Mouse (Mus musculus) hindbrain, embryonic 15.5 days (tissue): Measurements from ENCODE around the gene Zswim2. TPM values are rescaled to one million over a fixed set of nuclear protein-coding genes. Genes with fewer than 3 reads are reported as not detected.

ENCODE experiments used
- ATAC-seq: fragments of 200-750 bp; cut with Nextera tagmentation; 2 replicates; pipeline ENCODE4 v1.8.0; 2017; ENCODE audit warnings: low read depth, moderate number of reproducible peaks, moderate TSS enrichment; ENCODE audit not compliant: low FRiP score
- H3K27ac ChIP-seq: fragments of 300-500 bp; sonication (generic); replicated peaks from 2 replicates; pipeline ENCODE4 v1.5.1; 2015; ENCODE audit warnings: mild to moderate bottlenecking, inconsistent platforms
- H3K27me3 ChIP-seq: fragments of 300-500 bp; sonication (generic); 2 replicates; pipeline ENCODE4 v1.6.1; 2015; ENCODE audit warnings: control low read depth, inconsistent platforms
- H3K36me3 ChIP-seq: fragments of 300-500 bp; sonication (generic); 2 replicates; pipeline ENCODE4 v1.6.1; 2015; ENCODE audit warnings: control low read depth, inconsistent platforms
- H3K4me1 ChIP-seq: fragments of 300-500 bp; sonication (generic); replicated peaks from 2 replicates; pipeline ENCODE4 v1.6.1; 2015; ENCODE audit warnings: control low read depth, inconsistent platforms
- H3K4me2 ChIP-seq: fragments of 300-500 bp; sonication (generic); 2 replicates; pipeline ENCODE4 v1.6.1; 2015; ENCODE audit warnings: moderate library complexity, mild to moderate bottlenecking, inconsistent platforms
- H3K4me3 ChIP-seq: fragments of 300-500 bp; sonication (generic); 2 replicates; pipeline ENCODE4 v1.5.1; 2015; ENCODE audit warnings: mild to moderate bottlenecking, inconsistent platforms
- H3K9ac ChIP-seq: fragments of 300-500 bp; sonication (generic); 2 replicates; pipeline ENCODE4 v1.6.1; 2015; ENCODE audit warnings: inconsistent platforms
- H3K9me3 ChIP-seq: fragments of 300-500 bp; sonication (generic); 2 replicates; pipeline ENCODE4 v1.6.1; 2016; ENCODE audit warnings: control low read depth, inconsistent platforms
- WGBS: fragments of 180-500 bp; shearing (Covaris S2); methylation state at CpG from one replicate; pipeline ENCODE4 v1.1.7; 2015; 5-methylcytosine and 5-hydroxymethylcytosine counted together
- polyA plus RNA-seq: library from polyadenylated mRNA; unstranded; fragments of >200 nt; fragmentation: Nextera tagmentation; extraction: Ambion mirVana; gene quantifications from 2 replicates; pipeline ENCODE4 v1.2.1, GENCODE M21; 2015

Gene Zswim2
- polyA plus RNA-seq, 1 experiment from 2014 or later: not detected

DNA sequence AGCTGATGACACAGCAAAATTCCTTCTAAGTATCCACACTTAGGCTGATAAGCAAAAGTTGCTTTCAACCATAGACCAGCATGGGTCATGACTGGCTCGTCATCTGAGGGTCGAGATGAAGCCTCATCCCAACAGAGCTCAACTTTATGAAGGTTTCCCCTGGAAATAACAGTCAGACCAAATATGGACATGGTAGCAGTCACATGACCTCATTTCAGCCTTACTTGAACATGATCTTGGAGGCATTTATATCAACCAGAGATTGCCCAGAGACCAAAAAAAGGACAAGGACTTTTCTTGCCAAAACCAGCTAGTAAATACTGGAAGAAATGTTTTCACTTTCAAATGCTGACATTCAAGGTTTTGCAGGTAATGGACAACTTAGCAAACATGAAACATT, 47.3 kb downstream of the Zswim2 start:
- no peak for ATAC-seq
- Histone ChIP-seq H3K4me1 (no peaks in the 10 kb centered on the region), H3K9me3 (no peaks in the 10 kb centered on the region), H3K36me3 (no peaks in the 10 kb centered on the region), H3K4me3 (no peak overlapping the region), H3K27ac (no peak overlapping the region), H3K9ac (no peak overlapping the region), H3K27me3 (no peaks in the 10 kb centered on the region), H3K4me2 (no peak overlapping the region)
- 92% methylated on average over 2 of the region's 2 CpGs for WGBS

DNA sequence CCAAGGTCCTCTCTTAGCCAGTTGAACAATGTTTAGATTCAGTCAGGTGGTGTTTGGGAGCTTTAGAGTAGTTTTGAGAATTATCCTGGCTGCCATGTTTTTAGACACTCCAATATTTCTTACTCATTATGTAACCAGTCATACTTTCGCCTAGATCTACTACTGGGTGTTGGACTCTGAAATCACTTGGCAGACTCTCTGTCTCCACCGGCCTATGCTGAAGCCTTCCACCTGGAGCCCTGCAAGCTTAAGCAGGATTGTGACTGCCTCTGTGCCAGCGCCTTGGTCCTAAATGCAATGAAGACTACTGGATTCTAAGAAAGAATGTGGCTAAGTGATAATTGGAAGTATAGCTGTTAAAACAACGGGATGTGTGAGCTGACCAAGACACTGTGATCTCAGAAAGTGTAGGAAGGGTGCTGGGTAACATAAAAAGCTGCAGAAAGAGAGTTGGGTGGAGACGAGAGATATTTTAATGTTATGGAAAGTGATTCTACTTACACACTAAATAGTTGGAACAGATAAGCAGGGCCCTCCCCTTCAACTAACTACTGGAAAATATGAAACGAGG, 57.1 kb downstream of the Zswim2 start:
- Histone ChIP-seq H3K4me3 (no peak overlapping the region), H3K27ac (no peak overlapping the region), H3K9me3 (no peaks in the 10 kb centered on the region), H3K9ac (no peak overlapping the region), H3K4me1 (no peaks in the 10 kb centered on the region), H3K27me3 (no peaks in the 10 kb centered on the region), H3K4me2 (no peak overlapping the region), H3K36me3 (peaks cover 23% of the 10 kb centered on the region)
- WGBS: 87% methylated on average over 6 of the region's 6 CpGs
- ATAC-seq: no peak

Other genes starting within 250 kb of the Zswim2 start
- gene Itgav, start 216.8 kb downstream of the Zswim2 start, polyA plus RNA-seq: 26.5 and 27.5 TPM in 2 replicates
- 71.7 and 73.6 TPM in 2 replicates for gene Fam171b, start 128.6 kb downstream of the Zswim2 start, polyA plus RNA-seq
- gene Gm13698, start 14.5 kb upstream of the Zswim2 start, polyA plus RNA-seq: not detected in 2 replicates
- gene Gm13693, start 20.3 kb upstream of the Zswim2 start, polyA plus RNA-seq: not detected in 2 replicates
- not detected in 2 replicates for gene Gm13695, start 26.1 kb upstream of the Zswim2 start, polyA plus RNA-seq
- not detected in 2 replicates for gene Gm13696, start 31.9 kb upstream of the Zswim2 start, polyA plus RNA-seq
- gene Gm13694, start 37.7 kb upstream of the Zswim2 start, polyA plus RNA-seq: not detected in 2 replicates
- gene Gm13697, start 43.5 kb upstream of the Zswim2 start, polyA plus RNA-seq: not detected in 2 replicates
- not detected in 2 replicates for gene Gm13691, start 49.3 kb upstream of the Zswim2 start, polyA plus RNA-seq